Mouse (Mus musculus): ENCODE measurements around the gene Vopp1.

The Vopp1 gene

DNA sequence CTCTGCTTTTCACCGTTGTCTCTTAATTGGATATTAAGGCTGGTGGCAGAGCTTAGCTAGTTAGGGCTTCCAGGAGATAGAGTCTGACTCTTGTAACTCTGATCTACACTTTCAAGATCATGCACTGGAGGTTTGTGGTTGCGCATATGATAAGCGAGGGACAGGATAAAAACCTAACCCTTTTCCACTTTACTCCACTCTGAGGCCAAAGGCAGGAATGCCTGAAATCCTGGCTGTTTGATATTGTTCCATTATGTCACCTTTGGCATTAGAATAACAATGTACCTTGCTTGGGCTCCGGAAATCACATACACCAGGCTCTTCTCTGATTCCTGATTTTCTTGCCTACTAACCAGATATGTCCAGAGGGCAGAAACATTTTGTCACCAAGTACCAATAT, 123.3 kb downstream of the Vopp1 start:
- no peak for DNase-seq

- no peak for DNase-seq
Measured at GRCm38 (mm10) chr6:57693116-57693515, 131.8 kb downstream of the Vopp1 start.

GRCm38 (mm10) chr6:57691467-57692261, 133.3 kb downstream of the Vopp1 start, which contains the start of gene Pyurf:
Gene Pyurf, minus strand, starts transcription at chr6:57692078.
- peak; percentile 91 for DNase-seq

GRCm38 (mm10) chr6:57684156-57684555, 140.8 kb downstream of the Vopp1 start:
- no peak for DNase-seq
